Mouse (Mus musculus): ENCODE data around the gene Rad51b. TPM values are rescaled to one million over a fixed set of nuclear protein-coding genes. Genes with fewer than 3 reads are reported as not detected.

Rad51b gene
- polyA plus RNA-seq, 1 experiment, result 1.3 TPM

GRCm38 (mm10) chr12:79420605-79421004 lies 123.5 kb downstream of the Rad51b start:
- whole genome bisulfite sequencing, result 53% methylated on average over 6 of the region's 6 CpGs

GRCm38 (mm10) chr12:79429507-79430291 lies 132.6 kb downstream of the Rad51b start:
- WGBS, result 82% methylated on average over 7 of the region's 7 CpGs
- no peak for DNase-seq (ENCODE audit: low read depth, low spot score)

More at GRCm38 (mm10) chr12:79420605-79421004, 123.5 kb downstream of the Rad51b start:
- DNase-seq (ENCODE audit: low read depth, low spot score), result no peak

DNA sequence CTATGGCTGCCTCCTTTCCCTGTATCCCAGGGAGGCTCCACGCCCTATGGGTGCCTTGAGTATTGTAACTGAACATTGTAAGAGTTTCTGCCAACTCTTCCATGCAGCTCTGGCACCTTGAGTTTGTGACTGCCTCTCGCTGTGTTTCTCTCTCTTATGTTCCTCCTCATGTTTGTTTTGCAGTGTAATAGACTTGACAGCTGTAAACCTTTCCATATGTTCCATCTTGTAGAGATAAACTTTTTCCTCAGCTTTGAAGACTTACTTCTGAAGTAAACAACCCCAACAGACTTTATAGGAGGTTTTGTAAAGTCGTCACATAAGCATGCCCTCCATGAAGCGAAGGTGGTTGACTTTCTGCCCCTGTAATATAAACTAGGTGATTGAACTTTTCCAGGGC lies 134.1 kb downstream of the Rad51b start:
- WGBS, result 36% methylated on average over 4 of the region's 4 CpGs
- no peak for DNase-seq (ENCODE audit: low read depth, low spot score)

DNA sequence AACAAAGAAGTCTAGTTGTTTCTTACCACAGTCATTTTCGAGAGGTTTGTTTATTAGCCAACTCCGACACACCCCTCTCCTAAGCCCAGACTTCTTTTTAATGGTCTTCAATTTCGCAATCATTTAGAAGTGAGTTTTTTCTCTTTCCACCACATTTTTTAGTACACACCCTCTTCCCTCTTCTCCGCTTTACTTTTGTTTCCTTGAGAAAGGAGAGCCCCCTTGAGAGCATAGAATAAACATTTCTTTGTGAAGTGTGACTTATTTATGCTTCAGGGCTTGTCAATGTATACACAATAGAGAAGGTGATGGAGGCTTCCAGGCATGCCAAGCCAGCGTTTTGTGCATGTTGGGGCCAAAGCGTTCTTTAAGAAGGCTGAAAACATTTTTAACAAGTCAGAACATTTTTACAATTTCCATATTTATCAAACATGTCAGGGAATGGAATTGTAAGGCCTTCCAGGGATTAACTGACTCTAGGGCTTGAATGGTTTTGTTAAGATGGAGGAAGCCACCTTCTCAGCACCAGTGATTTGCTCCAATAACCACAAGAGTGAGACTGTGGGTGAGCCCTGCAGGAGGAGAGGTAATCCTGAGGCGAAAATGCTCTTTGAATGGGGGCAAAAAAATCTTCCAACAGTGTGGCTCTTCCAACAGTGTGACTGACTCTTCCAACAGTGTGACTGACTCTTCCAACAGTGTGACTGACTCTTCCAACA lies 136.8 kb downstream of the Rad51b start:
- DNase-seq (ENCODE audit: low read depth, low spot score), result no peak
- 49% methylated on average over 7 of the region's 7 CpGs for WGBS

DNA sequence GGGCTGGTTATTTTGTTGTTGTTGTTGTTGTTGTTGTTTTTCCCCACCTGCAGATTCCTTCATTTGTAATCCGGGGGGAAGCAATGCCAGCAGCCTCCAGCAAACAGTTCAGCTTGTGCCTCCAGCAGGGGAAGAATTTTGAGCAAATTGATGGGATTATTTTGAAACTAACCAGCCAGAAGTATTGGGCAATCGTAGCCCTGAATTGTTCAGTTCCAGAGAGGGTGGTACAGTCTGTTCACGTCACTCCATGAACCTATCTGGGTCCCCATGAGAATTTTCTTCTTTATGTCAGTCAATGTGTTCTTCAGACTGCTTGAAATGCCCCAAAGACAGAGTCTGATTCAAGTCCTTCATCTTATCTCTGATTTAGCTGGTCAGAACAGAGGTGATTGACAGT lies 138.4 kb downstream of the Rad51b start:
- no peak for DNase-seq (ENCODE audit: low read depth, low spot score)
- WGBS, result 87% methylated on average over 3 of the region's 3 CpGs

- no peak for DNase-seq (ENCODE audit: low read depth, low spot score)
- WGBS, result 77% methylated on average over 8 of the region's 8 CpGs
Measured at GRCm38 (mm10) chr12:79436035-79436434, 139.0 kb downstream of the Rad51b start.

GRCm38 (mm10) chr12:79436892-79437291 lies 139.8 kb downstream of the Rad51b start:
- no peak for DNase-seq (ENCODE audit: low read depth, low spot score)
- WGBS, result 78% methylated on average over 4 of the region's 4 CpGs

DNA sequence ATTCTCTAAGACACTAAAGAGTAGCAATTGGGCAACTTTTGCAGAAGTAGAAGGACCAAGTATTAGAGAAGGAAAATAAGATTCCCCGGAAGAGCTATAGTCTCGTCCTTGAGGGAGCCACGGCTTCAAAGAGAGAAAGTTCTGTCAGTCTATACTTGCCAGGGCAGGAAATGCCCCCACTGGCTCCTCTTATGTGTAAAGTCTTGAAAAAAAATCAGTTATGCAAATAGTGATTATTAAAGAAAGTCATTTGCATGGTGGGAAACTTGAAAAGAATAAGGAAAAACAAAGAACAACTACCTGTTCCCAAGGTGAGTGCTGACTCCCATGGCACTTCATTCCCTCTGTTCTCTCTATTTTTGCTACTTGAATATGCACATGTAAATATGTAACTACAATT lies 140.5 kb downstream of the Rad51b start:
- no peak for DNase-seq (ENCODE audit: low read depth, low spot score)
- 81% methylated on average over 3 of the region's 3 CpGs for WGBS

- no peak for DNase-seq (ENCODE audit: low read depth, low spot score)
- WGBS, result 78% methylated on average over 6 of the region's 6 CpGs
Measured at GRCm38 (mm10) chr12:79439961-79440360, 142.9 kb downstream of the Rad51b start.

- no peak for DNase-seq (ENCODE audit: low read depth, low spot score)
- 21% methylated on average over 12 of the region's 12 CpGs for WGBS
Measured at GRCm38 (mm10) chr12:79441210-79442005, 144.3 kb downstream of the Rad51b start.

GRCm38 (mm10) chr12:79442126-79442525 lies 145.0 kb downstream of the Rad51b start:
- no peak for DNase-seq (ENCODE audit: low read depth, low spot score)
- 34% methylated on average over 7 of the region's 7 CpGs for WGBS

DNA sequence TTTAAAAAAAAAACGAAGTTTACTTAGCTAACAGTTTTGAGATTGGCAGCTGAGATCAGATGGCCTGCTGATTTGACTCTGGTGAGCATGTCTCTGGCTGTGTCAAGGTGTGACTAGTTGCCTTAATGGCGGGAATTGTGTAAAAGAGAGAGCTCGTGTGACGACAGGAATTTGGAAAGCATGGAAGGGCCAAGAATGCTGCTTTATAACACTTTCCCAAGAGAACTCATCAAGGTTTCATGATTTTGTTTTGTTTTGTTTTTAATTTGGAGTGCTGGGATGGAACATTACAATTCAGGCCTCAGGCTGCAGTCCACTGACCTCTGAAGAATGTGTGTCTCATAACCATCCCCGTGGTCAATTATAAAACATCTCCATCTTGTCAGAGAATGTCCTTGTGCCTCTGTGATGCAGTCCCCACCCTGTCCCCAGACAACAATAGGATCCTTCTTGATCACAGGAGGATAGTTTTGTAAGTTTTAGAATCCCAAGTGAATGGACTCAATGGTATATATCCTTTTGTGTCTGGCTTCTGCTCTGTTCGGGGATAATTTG lies 145.8 kb downstream of the Rad51b start:
- DNase-seq (ENCODE audit: low read depth, low spot score), result no peak
- WGBS, result 67% methylated on average over 6 of the region's 6 CpGs

- DNase-seq (ENCODE audit: low read depth, low spot score), result no peak
- WGBS, result 62% methylated on average over 2 of the region's 2 CpGs
Measured at GRCm38 (mm10) chr12:79444646-79445045, 147.6 kb downstream of the Rad51b start.

GRCm38 (mm10) chr12:79447039-79447438 lies 150.0 kb downstream of the Rad51b start:
- DNase-seq (ENCODE audit: low read depth, low spot score), result no peak
- 59% methylated on average over 3 of the region's 3 CpGs for WGBS

- WGBS, result 85% methylated on average over 8 of the region's 8 CpGs
- no peak for DNase-seq (ENCODE audit: low read depth, low spot score)
Measured at GRCm38 (mm10) chr12:79449817-79450411, 152.8 kb downstream of the Rad51b start.

DNA sequence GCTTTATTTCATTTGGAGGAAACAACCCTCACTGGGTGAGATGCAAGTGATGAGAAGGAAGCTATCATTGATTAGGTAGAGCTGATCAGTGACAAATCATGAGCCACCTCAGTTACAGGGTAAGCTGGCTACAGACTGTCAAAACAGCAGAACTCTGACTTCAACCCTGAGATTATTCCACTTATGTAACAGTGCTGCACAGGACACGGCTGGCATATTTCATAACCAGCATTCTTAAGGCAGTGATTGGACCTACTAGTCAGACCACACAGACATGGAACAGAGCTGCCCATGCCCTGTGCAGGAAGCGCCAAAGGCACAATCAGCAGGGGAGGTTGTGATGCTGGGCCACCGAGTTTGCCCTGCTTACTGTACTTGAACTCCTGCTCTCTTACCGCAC lies 155.8 kb downstream of the Rad51b start:
- no peak for DNase-seq (ENCODE audit: low read depth, low spot score)
- WGBS, result 83% methylated on average over 4 of the region's 4 CpGs

- DNase-seq (ENCODE audit: low read depth, low spot score), result no peak
- WGBS, result 50% methylated on average over 4 of the region's 4 CpGs
Measured at GRCm38 (mm10) chr12:79454017-79454416, 156.9 kb downstream of the Rad51b start.

DNA sequence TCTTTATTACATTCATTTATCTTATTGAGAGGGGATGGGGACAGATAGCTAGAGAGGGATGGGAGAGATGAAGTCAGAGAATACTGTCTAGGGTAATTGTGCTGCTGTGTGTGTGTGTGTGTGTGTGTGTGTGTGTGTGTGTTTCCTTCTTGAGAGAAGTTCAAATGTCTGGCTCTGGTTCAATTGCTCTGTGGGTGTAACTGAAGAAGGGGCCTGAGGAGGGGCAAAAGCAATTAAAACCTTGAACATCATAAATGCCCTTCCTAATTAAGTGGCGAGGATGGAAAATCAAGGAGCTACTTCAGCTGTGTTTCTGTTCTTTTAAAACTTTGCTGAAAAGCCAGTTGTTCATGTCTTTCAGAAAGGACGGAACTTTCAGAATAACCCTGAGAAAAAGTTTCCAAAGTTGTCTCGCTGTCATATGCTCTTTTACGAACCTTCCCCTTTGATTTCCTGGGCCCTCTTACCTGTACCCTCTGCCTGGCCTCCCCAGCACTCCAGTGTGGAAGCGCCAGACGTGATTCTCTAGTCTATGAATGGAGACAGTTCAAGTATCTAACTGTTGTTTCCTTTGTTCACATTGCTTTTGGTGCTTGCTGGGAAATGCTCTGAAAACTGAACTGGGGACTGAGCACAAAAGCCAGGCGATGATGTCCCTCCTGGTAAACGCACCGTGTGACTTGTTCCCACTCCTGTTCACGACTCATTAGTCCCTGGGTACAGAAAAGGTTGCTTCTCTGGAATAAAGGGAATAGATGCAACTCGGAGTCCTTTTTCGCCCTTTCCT lies 158.2 kb downstream of the Rad51b start:
- DNase-seq (ENCODE audit: low read depth, low spot score), result no peak
- 86% methylated on average over 12 of the region's 12 CpGs for WGBS

DNA sequence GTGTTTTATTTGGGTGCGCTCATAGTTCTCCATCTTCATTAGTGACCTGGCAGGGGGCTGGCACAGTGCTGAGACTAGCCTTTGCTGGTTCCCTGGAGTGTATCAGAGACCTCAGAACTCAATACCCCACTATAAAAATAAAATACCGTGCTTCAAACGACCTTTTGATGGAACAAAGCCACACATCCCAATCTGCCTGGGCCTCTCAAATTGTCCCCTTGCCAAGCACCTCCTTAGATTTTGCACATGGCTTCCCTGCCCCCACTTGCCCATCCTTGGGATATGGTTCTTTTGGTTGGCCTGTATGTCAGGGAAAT lies 158.7 kb downstream of the Rad51b start:
- no peak for DNase-seq (ENCODE audit: low read depth, low spot score)
- 47% methylated on average over 3 of the region's 3 CpGs for WGBS

All from large intestine, adult 2 months (tissue).